Mouse (Mus musculus) embryonic facial prominence, embryonic 14.5 days (tissue): ENCODE data around the gene Pik3r6. TPM values are rescaled to one million over a fixed set of nuclear protein-coding genes. Genes with fewer than 3 reads are reported as not detected.

ENCODE experiments used
- ATAC-seq: fragments of 200-750 bp; cut with Nextera tagmentation; 2 replicates; pipeline ENCODE4 v1.8.0; 2017; ENCODE audit warnings: low read depth, moderate number of reproducible peaks, moderate TSS enrichment
- DNase-seq: peaks from one replicate; pipeline ENCODE4 v3.0.0-alpha.2; 2015; ENCODE audit warnings: low spot score
- H3K27ac ChIP-seq: fragments of 300-500 bp; sonication (generic); replicated peaks from 2 replicates; pipeline ENCODE4 v1.5.1; 2014; ENCODE audit warnings: low read depth, mild to moderate bottlenecking, low read length, moderate library complexity
- H3K27me3 ChIP-seq: fragments of 300-500 bp; sonication (generic); replicated peaks from 2 replicates; pipeline ENCODE4 v1.6.1; 2014; ENCODE audit warnings: low read length; ENCODE audit not compliant: control insufficient read depth, insufficient read depth
- H3K36me3 ChIP-seq: fragments of 300-500 bp; sonication (generic); 2 replicates; pipeline ENCODE4 v1.6.1; 2014; ENCODE audit warnings: low read length, mixed read lengths; ENCODE audit not compliant: control insufficient read depth, insufficient read depth
- H3K4me1 ChIP-seq: fragments of 300-500 bp; sonication (generic); 2 replicates; pipeline ENCODE4 v1.6.1; 2014; ENCODE audit warnings: antibody characterized with exemption, low read length; ENCODE audit not compliant: control insufficient read depth, insufficient read depth
- H3K4me2 ChIP-seq: fragments of 300-500 bp; sonication (generic); 2 replicates; pipeline ENCODE4 v1.6.1; 2014; ENCODE audit warnings: low read depth, mild to moderate bottlenecking, low read length, moderate library complexity, mixed read lengths
- H3K4me3 ChIP-seq: fragments of 300-500 bp; sonication (generic); 2 replicates; pipeline ENCODE4 v1.5.1; 2014; ENCODE audit warnings: low read depth, mild to moderate bottlenecking, low read length
- H3K9ac ChIP-seq: fragments of 300-500 bp; sonication (generic); 2 replicates; pipeline ENCODE4 v1.6.1; 2014; ENCODE audit warnings: low read depth, mild to moderate bottlenecking, low read length, moderate library complexity, mixed read lengths
- H3K9me3 ChIP-seq: fragments of 300-500 bp; sonication (generic); 2 replicates; pipeline ENCODE4 v1.6.1; 2016; ENCODE audit warnings: low read length; ENCODE audit not compliant: control insufficient read depth
- WGBS: fragments of 180-500 bp; shearing (Covaris S2); extraction: QIAGEN DNeasy Blood & Tissue Kit; methylation state at CpG from one replicate; pipeline ENCODE4 v1.1.7; 2014; 5-methylcytosine and 5-hydroxymethylcytosine counted together
- polyA plus RNA-seq: library from polyadenylated mRNA; unstranded; fragments of >200 nt; fragmentation: Nextera tagmentation; extraction: Ambion mirVana; gene quantifications from 2 replicates; pipeline ENCODE4 v1.2.1, GENCODE M21; 2014

Gene Pik3r6
- polyA plus RNA-seq, 1 experiment from 2014 or later, result 2.8 TPM

DNA sequence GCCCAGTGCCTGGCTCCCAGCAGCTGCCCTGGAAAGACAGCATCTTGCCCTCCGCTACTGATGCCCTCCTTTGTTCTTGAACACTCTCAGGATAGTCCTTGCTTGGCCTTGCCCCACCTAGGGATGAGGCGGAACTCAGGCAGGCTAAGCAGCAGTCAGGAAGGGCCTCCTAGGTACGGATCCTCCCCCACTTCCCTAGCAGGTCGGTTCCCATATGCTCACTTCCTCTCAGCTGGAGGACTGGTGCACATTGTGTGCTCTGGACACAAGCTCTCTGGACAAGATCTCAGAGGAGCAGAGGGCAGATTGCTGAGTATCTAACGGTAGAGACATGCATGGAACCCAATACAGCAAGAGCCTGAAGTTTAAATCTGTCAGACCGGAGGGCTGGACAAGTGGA lies 5.7 kb upstream of the Pik3r6 start:
- ATAC-seq, result no peak
- 56% methylated on average over 6 of the region's 6 CpGs for WGBS
- Histone ChIP-seq H3K9me3 (no peaks in the 10 kb centered on the region), H3K4me1 (no peaks in the 10 kb centered on the region), H3K36me3 (no peaks in the 10 kb centered on the region), H3K4me2 (no peak overlapping the region), H3K9ac (no peak overlapping the region), H3K27ac (no peak overlapping the region), H3K4me3 (no peak overlapping the region), H3K27me3 (no peaks in the 10 kb centered on the region)
- DNase-seq, result no peak

DNA sequence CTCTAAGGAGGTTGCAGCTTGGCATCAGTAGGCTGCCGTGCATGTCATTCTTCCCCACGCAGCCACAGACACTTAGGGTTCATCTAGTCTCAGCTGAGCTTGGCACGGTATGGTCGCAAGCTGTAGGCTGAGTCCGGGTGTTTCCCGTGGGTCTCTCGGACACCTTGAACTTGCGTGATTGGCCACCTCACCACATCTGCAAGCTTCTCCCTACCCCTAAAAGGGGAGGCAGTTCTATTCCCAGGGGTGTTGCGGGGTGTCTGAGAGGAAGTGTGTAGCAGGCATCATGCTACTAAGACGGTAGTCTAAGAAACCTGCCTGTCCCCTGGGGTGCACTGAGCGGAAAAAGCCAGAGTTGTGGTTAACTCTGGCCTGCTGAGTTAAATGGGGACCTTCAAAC lies 4.3 kb upstream of the Pik3r6 start:
- Histone ChIP-seq H3K4me3 (no peak overlapping the region), H3K9ac (no peak overlapping the region), H3K4me2 (no peak overlapping the region), H3K4me1 (no peaks in the 10 kb centered on the region), H3K27me3 (no peaks in the 10 kb centered on the region), H3K27ac (no peak overlapping the region), H3K9me3 (no peaks in the 10 kb centered on the region), H3K36me3 (no peaks in the 10 kb centered on the region)
- WGBS, result 91% methylated on average over 11 of the region's 11 CpGs
- ATAC-seq, result no peak
- no peak for DNase-seq

DNA sequence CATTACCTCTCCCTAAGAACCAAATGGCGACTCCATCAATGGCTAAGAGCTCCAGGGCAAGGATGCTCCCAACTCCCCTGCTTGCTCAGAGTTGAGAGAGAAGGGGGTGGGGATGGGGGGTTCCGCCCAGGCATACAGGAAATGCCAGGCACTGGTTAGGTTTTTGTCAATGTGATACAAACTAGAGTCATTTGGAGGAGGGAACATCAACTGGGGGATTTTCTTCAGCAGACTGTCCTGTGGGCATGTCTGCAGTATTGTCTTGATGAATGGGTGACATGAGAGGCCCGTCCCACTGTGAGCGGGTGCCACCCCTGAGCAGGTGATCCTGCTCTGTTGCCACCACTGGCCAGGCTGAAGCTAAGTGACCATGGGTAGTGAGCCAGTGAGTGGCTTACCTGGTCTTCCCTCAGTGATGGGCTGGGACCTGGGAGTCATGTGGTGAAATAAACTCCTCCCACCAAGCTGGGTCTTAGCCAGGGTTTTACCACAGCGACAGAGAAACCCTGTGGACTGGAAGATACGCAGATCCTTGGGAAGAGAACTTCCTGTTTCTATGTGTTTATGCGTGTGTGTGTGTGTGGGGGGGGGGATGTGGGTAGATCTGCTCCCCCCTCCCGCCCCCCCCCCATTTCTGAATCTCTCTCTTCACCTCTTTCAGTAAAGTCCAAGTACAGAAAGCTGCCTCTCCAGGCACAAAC lies 3.7 kb upstream of the Pik3r6 start:
- no peaks in the 10 kb centered on the region for H3K9me3 ChIP-seq
- no peak for ATAC-seq
- WGBS, result 72% methylated on average over 7 of the region's 8 CpGs

DNA sequence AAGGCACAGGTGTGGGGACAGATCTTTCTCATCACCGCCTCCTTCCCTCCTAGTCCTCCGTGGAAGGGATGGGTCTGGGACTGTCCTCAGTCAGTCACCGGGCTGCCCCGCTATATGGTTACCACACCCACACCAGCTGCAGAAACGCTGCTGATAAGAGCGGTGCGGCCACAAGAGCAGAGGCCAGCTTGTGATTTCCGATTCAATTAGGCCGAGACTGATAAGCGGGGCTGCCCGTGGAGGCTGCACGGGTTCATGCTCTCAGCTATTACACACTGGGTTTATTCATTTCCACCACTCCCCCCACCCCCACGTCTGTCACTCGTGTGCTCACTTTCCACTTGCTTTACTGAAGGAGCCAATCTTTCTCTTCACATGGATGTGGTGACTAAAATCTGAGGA lies 1.9 kb upstream of the Pik3r6 start:
- Histone ChIP-seq H3K4me2 (no peak overlapping the region), H3K27ac (no peak overlapping the region), H3K9ac (no peak overlapping the region), H3K9me3 (no peaks in the 10 kb centered on the region), H3K36me3 (no peaks in the 10 kb centered on the region), H3K4me3 (no peak overlapping the region), H3K27me3 (no peaks in the 10 kb centered on the region), H3K4me1 (no peaks in the 10 kb centered on the region)
- ATAC-seq, result no peak
- no peak for DNase-seq
- WGBS, result 59% methylated on average over 14 of the region's 14 CpGs

More for the DNA sequence above, 3.7 kb upstream of the Pik3r6 start:
- Histone ChIP-seq H3K36me3 (no peaks in the 10 kb centered on the region), H3K27ac (no peak overlapping the region), H3K4me3 (no peak overlapping the region), H3K27me3 (no peaks in the 10 kb centered on the region), H3K9ac (no peak overlapping the region), H3K4me2 (no peak overlapping the region), H3K4me1 (no peaks in the 10 kb centered on the region)
- no peak for DNase-seq

DNA sequence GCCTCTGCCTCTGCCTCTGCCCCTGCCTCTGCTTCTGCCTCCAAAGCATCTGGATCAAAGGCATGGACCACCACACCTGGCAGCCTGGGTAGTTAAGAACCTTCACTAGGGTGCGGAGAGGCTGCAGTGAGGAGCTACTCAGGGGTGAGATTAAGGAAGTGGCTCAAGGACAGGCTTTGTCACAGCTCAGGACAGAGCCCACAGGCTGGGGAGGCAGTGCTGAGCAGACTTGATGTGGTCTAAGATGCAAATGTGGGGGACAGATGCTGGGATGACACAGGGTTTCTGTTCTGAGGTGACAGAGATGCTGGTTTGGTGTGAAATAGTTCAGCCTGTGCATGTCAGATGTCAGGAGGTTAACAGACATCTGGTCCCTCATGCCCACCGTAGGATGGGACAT lies 411 bp upstream of the Pik3r6 start:
- WGBS, result 71% methylated on average over 2 of the region's 2 CpGs
- Histone ChIP-seq H3K36me3 (no peaks in the 10 kb centered on the region), H3K9me3 (no peaks in the 10 kb centered on the region), H3K27me3 (no peaks in the 10 kb centered on the region), H3K9ac (no peak overlapping the region), H3K4me1 (no peaks in the 10 kb centered on the region), H3K4me3 (no peak overlapping the region), H3K4me2 (no peak overlapping the region), H3K27ac (no peak overlapping the region)
- DNase-seq (no peak), ATAC-seq (no peak)

DNA sequence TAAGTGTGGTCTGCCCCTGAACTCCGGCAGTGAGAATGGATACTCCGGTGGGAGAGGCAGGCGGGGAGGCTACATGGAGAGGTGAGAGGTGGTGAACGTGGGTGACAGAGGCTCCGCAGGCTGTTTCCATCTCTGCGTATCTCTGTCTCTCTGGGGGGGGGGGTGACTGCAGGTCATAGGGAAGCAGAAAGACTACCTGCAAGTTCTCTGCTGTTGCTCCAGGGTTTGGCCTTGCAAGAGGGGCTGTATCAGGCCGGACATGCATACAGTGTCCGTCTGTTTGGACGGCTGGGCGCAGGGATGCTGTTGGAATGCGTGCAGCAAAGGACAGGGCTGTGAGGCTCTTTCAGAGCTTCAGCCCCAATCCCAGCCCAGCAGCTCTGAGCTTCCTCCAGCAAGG lies 2.1 kb downstream of the Pik3r6 start:
- H3K4me3 ChIP-seq, result no peak overlapping the region
- WGBS, result 64% methylated on average over 11 of the region's 11 CpGs
- no peaks in the 10 kb centered on the region for H3K27me3 ChIP-seq
- H3K9ac ChIP-seq, result no peak overlapping the region
- no peaks in the 10 kb centered on the region for H3K36me3 ChIP-seq
- H3K4me2 ChIP-seq, result no peak overlapping the region
- ATAC-seq (no peak), DNase-seq (no peak)
- H3K4me1 ChIP-seq, result no peaks in the 10 kb centered on the region
- no peaks in the 10 kb centered on the region for H3K9me3 ChIP-seq
- no peak overlapping the region for H3K27ac ChIP-seq

DNA sequence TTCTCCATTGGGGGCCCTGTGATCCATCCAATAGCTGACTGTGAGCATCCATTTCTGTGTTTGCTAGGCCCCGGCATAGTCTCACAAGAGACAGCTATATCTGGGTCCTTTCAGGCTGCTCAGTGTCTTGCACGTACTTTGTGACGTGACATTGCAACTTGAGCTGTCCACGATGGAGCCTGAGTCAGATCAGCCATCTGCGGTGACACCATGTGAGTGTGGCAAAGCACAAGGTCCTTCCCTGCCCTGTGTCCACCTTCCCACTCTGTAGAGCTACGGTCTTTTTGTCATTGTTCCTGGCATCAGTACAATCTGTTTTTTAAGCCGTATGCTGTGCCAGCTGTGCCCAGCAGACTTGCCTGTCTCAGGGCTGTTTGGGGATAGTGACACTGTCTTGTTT lies 4.4 kb downstream of the Pik3r6 start:
- no peak for ATAC-seq
- no peaks in the 10 kb centered on the region for H3K36me3 ChIP-seq
- H3K4me1 ChIP-seq, result no peaks in the 10 kb centered on the region
- H3K9me3 ChIP-seq, result no peaks in the 10 kb centered on the region
- H3K9ac ChIP-seq, result no peak overlapping the region
- no peak for DNase-seq
- WGBS, result 89% methylated on average over 7 of the region's 7 CpGs
- no peak overlapping the region for H3K27ac ChIP-seq
- no peak overlapping the region for H3K4me2 ChIP-seq
- no peaks in the 10 kb centered on the region for H3K27me3 ChIP-seq
- no peak overlapping the region for H3K4me3 ChIP-seq

DNA sequence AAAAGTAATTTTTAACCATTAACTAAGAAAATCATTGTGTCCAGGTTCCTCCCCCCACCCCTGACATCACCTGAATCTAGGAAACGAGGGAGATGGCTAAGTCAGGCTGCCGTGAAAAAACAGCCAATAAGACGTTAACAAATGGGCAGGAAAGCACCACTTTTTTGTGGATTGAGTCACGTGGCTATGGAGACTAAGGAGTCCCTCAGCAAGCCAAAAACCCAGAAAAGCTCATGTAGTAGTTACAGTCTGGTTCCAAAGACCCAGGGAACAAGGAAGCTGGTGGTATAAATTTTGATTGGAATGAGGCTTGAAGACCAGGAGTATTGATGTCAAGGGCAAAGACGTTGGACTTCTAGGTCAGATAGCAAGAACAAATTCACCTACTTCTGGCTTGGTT lies 5.8 kb downstream of the Pik3r6 start:
- 63% methylated on average over 5 of the region's 5 CpGs for WGBS
- Histone ChIP-seq H3K27me3 (no peaks in the 10 kb centered on the region), H3K4me2 (no peak overlapping the region), H3K4me1 (no peaks in the 10 kb centered on the region), H3K4me3 (no peak overlapping the region), H3K9ac (no peak overlapping the region), H3K36me3 (no peaks in the 10 kb centered on the region), H3K27ac (no peak overlapping the region), H3K9me3 (no peaks in the 10 kb centered on the region)
- no peak for DNase-seq
- no peak for ATAC-seq

DNA sequence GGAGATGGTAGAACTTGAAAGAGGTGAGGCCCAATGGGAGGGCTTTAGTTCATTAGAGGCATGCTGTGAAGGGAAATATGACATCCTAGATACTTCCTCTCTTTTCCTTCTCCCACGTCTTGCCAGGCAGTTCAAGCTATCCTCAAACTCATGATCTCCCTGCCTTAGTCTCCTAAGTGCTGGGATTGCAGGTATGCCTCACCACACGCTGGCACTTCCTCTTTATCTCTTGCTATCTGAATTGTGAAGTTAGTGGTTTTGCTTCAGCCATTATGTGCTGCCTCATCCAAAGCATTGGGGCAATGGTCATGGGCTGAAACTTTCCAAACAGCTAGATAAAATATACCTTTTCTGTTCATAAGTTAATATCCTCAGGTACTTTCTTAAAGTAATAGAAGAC lies 6.4 kb downstream of the Pik3r6 start:
- WGBS, result 64% methylated on average over 2 of the region's 2 CpGs
- no peaks in the 10 kb centered on the region for H3K4me1 ChIP-seq
- H3K9me3 ChIP-seq, result no peaks in the 10 kb centered on the region
- H3K4me2 ChIP-seq, result no peak overlapping the region
- no peaks in the 10 kb centered on the region for H3K36me3 ChIP-seq
- H3K9ac ChIP-seq, result no peak overlapping the region
- no peak for ATAC-seq
- no peak overlapping the region for H3K4me3 ChIP-seq
- no peak overlapping the region for H3K27ac ChIP-seq
- DNase-seq, result no peak
- H3K27me3 ChIP-seq, result no peaks in the 10 kb centered on the region
